Mouse (Mus musculus) erythroid progenitor cell, adult 5-6 weeks (primary cell): ENCODE data around the gene Gnptab. TPM values are rescaled to one million over a fixed set of nuclear protein-coding genes. Genes with fewer than 3 reads are reported as not detected.
"Not testable (repeated sequence)": the region's sequence is repeated elsewhere in the genome, so short reads cannot be mapped to it uniquely, and the experiment has no call there.

Source experiments
- ATAC-seq: replicated peaks from 2 replicates; pipeline ENCODE4 v1.8.0; 2016; ENCODE audit warnings: moderate number of reproducible peaks, mild to moderate bottlenecking, moderate TSS enrichment, inconsistent platforms; ENCODE audit not compliant: poor library complexity, low FRiP score, severe bottlenecking
- total RNA-seq, 2 experiments: library from RNA; stranded (forward) in 1 of 2; stranded (reverse) in 1 of 2; fragments of 150-400 nt in 1 of 2; fragments of 186-747, 209-891 nt in 1 of 2; gene quantifications; 2 replicates each; pipeline versions ENCODE4 v1.2.3 to v1.2.4; 2015 to 2017; ENCODE audit warnings: low replicate concordance in 2 of 2

Gene Gnptab
- total RNA-seq, 2 experiments from 2014 or later: 10.1 to 11.0 TPM

GRCm38 (mm10) chr10:88405812-88406211, 26.9 kb downstream of the Gnptab start:
- ATAC-seq: no peak

GRCm38 (mm10) chr10:88407875-88408631, 29.1 kb downstream of the Gnptab start:
- ATAC-seq: no peak

- no peak for ATAC-seq
Measured at GRCm38 (mm10) chr10:88409751-88410150, 30.8 kb downstream of the Gnptab start.

GRCm38 (mm10) chr10:88412290-88412995, 33.5 kb downstream of the Gnptab start:
- ATAC-seq: no peak

GRCm38 (mm10) chr10:88417686-88418085, 38.8 kb downstream of the Gnptab start:
- ATAC-seq: no peak

- no peak for ATAC-seq
Measured at GRCm38 (mm10) chr10:88420141-88420541, 41.2 kb downstream of the Gnptab start.

GRCm38 (mm10) chr10:88420655-88421435, 41.9 kb downstream of the Gnptab start:
- no peak for ATAC-seq

GRCm38 (mm10) chr10:88426158-88426816, 47.4 kb downstream of the Gnptab start:
- 0 out of 2 replicates have a peak, but pooled peaks have one; percentile 57 for ATAC-seq

GRCm38 (mm10) chr10:88426896-88427295, 48.0 kb downstream of the Gnptab start:
- no peak for ATAC-seq

- no peak for ATAC-seq
Measured at GRCm38 (mm10) chr10:88427998-88428397, 49.1 kb downstream of the Gnptab start.

GRCm38 (mm10) chr10:88441224-88441623, 62.3 kb downstream of the Gnptab start:
- ATAC-seq: no peak

GRCm38 (mm10) chr10:88451221-88451620, 72.3 kb downstream of the Gnptab start:
- no peak for ATAC-seq

GRCm38 (mm10) chr10:88451990-88452389, 73.1 kb downstream of the Gnptab start:
- ATAC-seq: no peak

- ATAC-seq: no peak
Measured at GRCm38 (mm10) chr10:88457816-88458215, 78.9 kb downstream of the Gnptab start.

- ATAC-seq: no peak
Measured at GRCm38 (mm10) chr10:88459502-88459992, 80.6 kb downstream of the Gnptab start, which contains the start of gene Sycp3. Gene Sycp3, plus strand, starts transcription at chr10:88459569.

- ATAC-seq: no peak
Measured at GRCm38 (mm10) chr10:88460122-88460820, 81.3 kb downstream of the Gnptab start.

GRCm38 (mm10) chr10:88482866-88483265, 103.9 kb downstream of the Gnptab start:
- ATAC-seq: not testable (repeated sequence)

- ATAC-seq: no peak
Measured at GRCm38 (mm10) chr10:88488629-88489028, 109.7 kb downstream of the Gnptab start.

- no peak for ATAC-seq
Measured at GRCm38 (mm10) chr10:88491632-88492031, 112.7 kb downstream of the Gnptab start.
